Mouse (Mus musculus) erythroblast, adult 5-6 weeks (primary cell): ENCODE data around the gene Hist1h3a. TPM values are rescaled to one million over a fixed set of nuclear protein-coding genes. Genes with fewer than 3 reads are reported as not detected.

Experiments used
- ATAC-seq: replicated peaks from 2 replicates; pipeline ENCODE4 v1.8.0; 2016; ENCODE audit warnings: moderate number of reproducible peaks, mild to moderate bottlenecking, moderate TSS enrichment, inconsistent platforms; ENCODE audit not compliant: poor library complexity, low FRiP score, severe bottlenecking
- total RNA-seq, 2 experiments: library from RNA; stranded (forward) in 1 of 2; stranded (reverse) in 1 of 2; fragments of 150-400 nt in 1 of 2; fragments of 200-764, 138-1000 nt in 1 of 2; gene quantifications; 2 replicates each; pipeline versions ENCODE4 v1.2.3 to v1.2.4; 2015 to 2017; ENCODE audit warnings: low replicate concordance in 2 of 2

Hist1h3a gene
- total RNA-seq, 2 experiments from 2014 or later, result 29.6 to 175 TPM

GRCm38 (mm10) chr13:23745381-23746161 lies 16.6 kb downstream of the Hist1h3a start, which contains the start of gene Hist1h3c:
TSS of gene Hist1h3c (minus strand) at chr13:23745602.
- ATAC-seq, result peak; percentile 64

GRCm38 (mm10) chr13:23744421-23745380 lies 17.5 kb downstream of the Hist1h3a start:
- 0 out of 2 replicates have a peak, but pooled peaks have one; percentile 5 for ATAC-seq

GRCm38 (mm10) chr13:23743963-23744362 lies 18.2 kb downstream of the Hist1h3a start:
- no peak for ATAC-seq

GRCm38 (mm10) chr13:23743215-23743614 lies 19.0 kb downstream of the Hist1h3a start:
- ATAC-seq, result no peak

- no peak for ATAC-seq
These were observed 20.2 kb downstream of the Hist1h3a start for GRCm38 (mm10) chr13:23742007-23742406.

GRCm38 (mm10) chr13:23740910-23741309 lies 21.3 kb downstream of the Hist1h3a start:
- no peak for ATAC-seq

GRCm38 (mm10) chr13:23740256-23740840 lies 21.8 kb downstream of the Hist1h3a start:
- ATAC-seq, result no peak

- ATAC-seq, result no peak
These were observed 22.3 kb downstream of the Hist1h3a start for GRCm38 (mm10) chr13:23739922-23740252.

- peak; percentile 71 for ATAC-seq
These were observed 22.9 kb downstream of the Hist1h3a start for GRCm38 (mm10) chr13:23739069-23739921.

DNA sequence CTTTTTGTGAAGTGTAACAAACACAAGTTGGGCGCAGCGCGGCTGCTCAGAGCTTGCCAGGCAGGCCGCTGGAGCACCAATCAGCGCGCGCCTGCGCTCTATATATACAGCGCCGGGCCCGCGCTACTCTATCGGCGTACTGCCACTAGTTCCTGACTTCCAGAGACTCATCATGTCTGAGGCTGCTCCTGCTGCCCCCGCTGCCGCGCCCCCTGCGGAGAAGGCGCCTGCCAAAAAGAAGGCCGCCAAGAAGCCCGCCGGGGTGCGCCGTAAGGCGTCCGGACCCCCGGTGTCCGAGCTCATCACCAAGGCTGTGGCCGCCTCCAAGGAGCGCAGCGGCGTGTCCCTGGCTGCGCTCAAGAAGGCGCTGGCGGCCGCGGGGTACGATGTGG lies 23.5 kb downstream of the Hist1h3a start, which contains the start of gene Hist1h1c:
Hist1h1c (plus strand) TSS at position 132 of the 392 bp plus-strand sequence.
- ATAC-seq, result peak; percentile 68

GRCm38 (mm10) chr13:23738041-23738440 lies 24.1 kb downstream of the Hist1h3a start:
- ATAC-seq, result no peak

- no peak for ATAC-seq
These were observed 25.1 kb downstream of the Hist1h3a start for GRCm38 (mm10) chr13:23737091-23737490.

DNA sequence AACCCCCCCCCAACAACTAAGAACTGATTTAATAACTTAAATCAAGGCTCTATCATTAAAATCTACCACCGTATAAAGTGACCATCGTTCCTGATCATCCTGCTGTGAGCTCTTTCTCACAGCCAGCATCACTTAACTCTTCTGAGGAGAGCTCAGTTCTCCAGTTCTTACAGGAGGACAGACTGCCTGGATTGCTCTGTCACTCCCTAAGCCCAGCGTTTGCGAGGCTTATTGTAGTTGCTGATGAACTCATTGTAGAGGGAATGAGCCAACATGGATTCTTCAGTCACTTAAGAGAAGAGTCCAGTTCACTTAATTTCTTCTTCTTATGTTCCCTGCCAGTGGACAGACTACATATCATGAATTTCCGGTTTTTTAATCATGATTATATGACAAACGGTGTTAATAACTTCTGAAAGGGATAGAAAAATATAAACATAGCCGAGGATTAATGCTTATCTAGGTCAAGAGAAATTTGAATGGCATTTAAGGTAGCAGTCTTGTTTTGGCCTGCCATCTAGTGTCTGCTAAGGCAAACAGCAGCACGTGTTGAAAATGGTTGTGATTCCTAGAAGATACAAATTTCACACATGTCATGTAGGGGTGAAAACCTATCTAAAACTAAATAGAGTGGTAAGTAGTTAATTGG lies 29.9 kb downstream of the Hist1h3a start:
- ATAC-seq, result peak; percentile 88

DNA sequence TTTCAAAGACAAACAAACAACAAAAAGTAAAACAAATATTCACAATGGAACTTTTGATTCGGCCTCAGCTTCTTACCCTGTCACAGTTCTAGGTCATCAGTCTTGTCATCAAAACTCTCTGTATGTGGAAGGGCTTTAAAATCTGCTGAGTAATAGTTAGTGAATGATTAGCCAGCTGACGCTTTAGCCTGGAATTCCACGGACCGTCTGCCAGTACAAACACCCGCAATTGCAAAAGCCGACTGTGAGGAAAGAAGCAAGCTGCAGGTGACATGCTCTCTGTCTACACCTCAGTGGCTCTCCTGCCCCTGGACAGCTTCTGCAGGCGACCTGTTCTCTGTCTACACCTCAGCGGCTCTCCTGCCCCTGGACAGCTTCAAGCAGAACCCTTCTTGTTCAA lies 31.7 kb downstream of the Hist1h3a start:
- peak; percentile 44; the same call in 1 of the 2 replicates for ATAC-seq

DNA sequence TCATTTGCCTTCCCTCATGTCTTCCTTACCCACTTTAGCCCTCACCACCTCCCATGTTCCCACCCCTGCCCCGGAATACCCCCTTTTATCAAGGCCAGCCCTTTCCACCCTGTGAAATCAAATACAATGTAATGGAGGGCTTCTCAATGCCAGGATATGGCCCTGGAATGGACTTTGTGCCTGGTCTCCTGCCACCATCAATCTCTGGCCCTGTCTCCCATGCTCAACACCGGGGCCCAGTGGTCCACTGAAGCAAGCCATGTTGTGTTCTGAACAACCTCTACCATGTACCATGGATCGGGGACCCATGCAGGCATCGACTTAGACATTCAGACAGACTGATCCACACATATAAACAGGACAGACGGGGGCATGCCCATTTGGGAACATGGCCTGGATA lies 32.5 kb downstream of the Hist1h3a start:
- ATAC-seq, result no peak

DNA sequence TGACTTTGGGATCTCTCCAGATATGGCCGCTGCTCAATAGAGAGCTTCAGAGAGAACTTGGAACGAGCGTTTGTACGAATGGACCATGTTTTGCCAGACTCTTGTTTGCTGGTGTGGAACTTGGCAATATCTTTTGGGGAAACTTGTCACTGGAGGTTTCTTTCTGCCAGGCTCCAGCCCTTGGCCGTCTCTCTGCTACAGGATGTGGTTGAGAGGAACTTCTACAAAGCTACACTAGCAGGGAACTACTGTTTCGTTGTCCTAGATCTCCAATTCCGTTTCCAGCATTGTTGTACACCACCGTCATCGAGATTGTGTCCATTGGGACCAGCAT lies 33.0 kb downstream of the Hist1h3a start:
- ATAC-seq, result no peak

GRCm38 (mm10) chr13:23728472-23729191 lies 33.6 kb downstream of the Hist1h3a start:
- ATAC-seq, result no peak

DNA sequence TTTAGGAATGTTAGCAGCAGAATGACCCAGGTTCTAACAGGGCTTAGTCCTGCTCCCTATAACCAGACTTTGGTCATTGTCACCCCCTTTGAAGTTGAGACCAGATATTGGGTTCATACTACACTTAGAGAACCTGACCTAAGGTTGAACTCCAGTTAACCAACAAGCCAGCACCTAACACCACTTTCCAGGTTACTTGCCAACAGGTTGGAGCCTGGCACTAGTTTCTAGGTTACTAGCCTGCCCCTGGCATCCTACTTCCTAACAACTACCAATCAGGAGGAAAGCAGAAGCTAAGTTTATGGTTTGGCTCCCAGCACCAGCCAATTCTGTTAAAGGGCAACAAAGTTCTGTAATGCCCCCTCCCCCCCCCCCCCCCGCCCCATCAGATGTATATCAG lies 37.0 kb downstream of the Hist1h3a start:
- ATAC-seq, result no peak
